Mouse (Mus musculus) CD4-positive, CD25-positive, alpha-beta regulatory T cell, adult 4 months (primary cell): ENCODE results near the gene Ppp6r2. TPM values are rescaled to one million over a fixed set of nuclear protein-coding genes. Genes with fewer than 3 reads are reported as not detected.
A peak's percentile ranks its signal among the peaks of the same experiment; 100 is the strongest.

Experiments used
- ATAC-seq: one replicate; pipeline ENCODE4 v1.8.0; 2017
- polyA plus RNA-seq, 2 experiments: library from polyadenylated mRNA; unstranded; fragments of 100-300 nt; shearing (Covaris generic); gene quantifications; one replicate each; pipeline ENCODE4 v1.2.1; 2017

Gene Ppp6r2
- polyA plus RNA-seq, 2 experiments from 2014 or later = 25.3 to 28.0 TPM

- ATAC-seq = no peak
Measured at GRCm38 (mm10) chr15:89264485-89264884, 53.1 kb downstream of the Ppp6r2 start.

GRCm38 (mm10) chr15:89275497-89275896, 64.1 kb downstream of the Ppp6r2 start:
- no peak for ATAC-seq

GRCm38 (mm10) chr15:89277366-89277765, 66.0 kb downstream of the Ppp6r2 start:
- ATAC-seq = no peak

- peak; percentile 73 for ATAC-seq
Measured at GRCm38 (mm10) chr15:89282546-89282945, 71.2 kb downstream of the Ppp6r2 start.

GRCm38 (mm10) chr15:89284094-89284493, 72.7 kb downstream of the Ppp6r2 start:
- ATAC-seq = no peak

GRCm38 (mm10) chr15:89285004-89285403, 73.7 kb downstream of the Ppp6r2 start:
- ATAC-seq = no peak

GRCm38 (mm10) chr15:89285478-89285877, 74.1 kb downstream of the Ppp6r2 start:
- ATAC-seq = no peak

- ATAC-seq = peak; percentile 42
Measured at GRCm38 (mm10) chr15:89286114-89286513, 74.8 kb downstream of the Ppp6r2 start.

- ATAC-seq = no peak
Measured at GRCm38 (mm10) chr15:89286582-89286981, 75.2 kb downstream of the Ppp6r2 start.

- ATAC-seq = no peak
Measured at GRCm38 (mm10) chr15:89288227-89288767, 76.9 kb downstream of the Ppp6r2 start.

- no peak for ATAC-seq
Measured at GRCm38 (mm10) chr15:89289455-89289854, 78.1 kb downstream of the Ppp6r2 start.

- ATAC-seq = no peak
Measured at GRCm38 (mm10) chr15:89291521-89291920, 80.2 kb downstream of the Ppp6r2 start.

- ATAC-seq = no peak
Measured at GRCm38 (mm10) chr15:89292795-89293194, 81.4 kb downstream of the Ppp6r2 start.

GRCm38 (mm10) chr15:89293778-89294177, 82.4 kb downstream of the Ppp6r2 start:
- ATAC-seq = no peak

- no peak for ATAC-seq
Measured at GRCm38 (mm10) chr15:89295580-89296165, 84.3 kb downstream of the Ppp6r2 start.

GRCm38 (mm10) chr15:89296465-89296864, 85.1 kb downstream of the Ppp6r2 start:
- ATAC-seq = no peak

GRCm38 (mm10) chr15:89297695-89298094, 86.3 kb downstream of the Ppp6r2 start:
- ATAC-seq = no peak

- no peak for ATAC-seq
Measured at GRCm38 (mm10) chr15:89300180-89300579, 88.8 kb downstream of the Ppp6r2 start.

GRCm38 (mm10) chr15:89300600-89300999, 89.2 kb downstream of the Ppp6r2 start:
- no peak for ATAC-seq

- ATAC-seq = no peak
Measured at GRCm38 (mm10) chr15:89305966-89306365, 94.6 kb downstream of the Ppp6r2 start.

- no peak for ATAC-seq
Measured at GRCm38 (mm10) chr15:89307461-89307860, 96.1 kb downstream of the Ppp6r2 start.

- ATAC-seq = no peak
Measured at GRCm38 (mm10) chr15:89308406-89309139, 97.2 kb downstream of the Ppp6r2 start.

- peak; percentile 93 for ATAC-seq
Measured at GRCm38 (mm10) chr15:89309962-89310498, 98.7 kb downstream of the Ppp6r2 start.

- ATAC-seq = no peak
Measured at GRCm38 (mm10) chr15:89313359-89313758, 102.0 kb downstream of the Ppp6r2 start.
